Mouse (Mus musculus) skeletal muscle tissue, adult 2 months (tissue): ENCODE data around the gene Zfp106.
A peak's percentile ranks its signal among the peaks of the same experiment; 100 is the strongest.
"Not testable (repeated sequence)": the region's sequence is repeated elsewhere in the genome, so short reads cannot be mapped to it uniquely, and the experiment has no call there.

Source experiments
- DNase-seq: peaks from one replicate; pipeline ENCODE4 v3.0.0-alpha.2; 2012; ENCODE audit warnings: low read depth, low spot score

Zfp106 gene

DNA sequence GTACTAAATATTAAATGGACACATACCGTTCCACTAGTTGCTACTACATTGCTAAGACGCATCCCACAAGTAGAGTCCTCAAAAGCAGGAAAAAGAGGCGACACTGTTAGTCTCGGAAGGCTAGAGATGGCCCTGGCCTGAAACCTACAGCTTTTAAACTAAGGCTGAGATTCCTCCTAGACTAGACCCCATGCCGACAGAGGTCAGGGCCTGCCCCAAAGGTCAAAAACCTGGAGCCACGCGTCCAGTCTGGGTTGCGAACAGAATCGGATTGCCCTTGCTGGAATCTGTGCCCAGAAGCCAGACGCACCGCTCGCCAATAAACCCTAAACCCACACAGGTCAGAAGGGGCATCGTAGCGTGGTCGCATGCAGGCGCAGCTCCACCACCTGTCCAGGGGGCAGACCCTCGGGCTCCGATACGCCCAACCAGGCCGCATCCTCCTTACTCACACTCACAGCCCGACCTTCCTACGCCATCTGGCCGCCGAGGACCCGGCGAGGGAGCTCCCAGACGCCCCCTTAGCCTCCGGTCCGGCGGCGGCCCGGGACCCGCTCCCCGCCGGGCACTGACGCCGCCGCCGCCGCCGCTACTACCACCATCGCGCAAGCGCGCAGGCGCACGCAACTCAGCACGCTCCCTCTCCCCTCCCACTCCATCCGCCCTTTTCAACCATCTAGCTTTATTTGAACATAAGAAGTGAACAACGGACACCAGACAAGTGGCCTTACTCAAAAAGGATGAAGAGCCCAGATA lies at the start of gene Zfp106:
Gene Zfp106 (minus strand): TSS at position 609 of the 756 bp plus-strand sequence.
- peak; percentile 91 for DNase-seq

DNA sequence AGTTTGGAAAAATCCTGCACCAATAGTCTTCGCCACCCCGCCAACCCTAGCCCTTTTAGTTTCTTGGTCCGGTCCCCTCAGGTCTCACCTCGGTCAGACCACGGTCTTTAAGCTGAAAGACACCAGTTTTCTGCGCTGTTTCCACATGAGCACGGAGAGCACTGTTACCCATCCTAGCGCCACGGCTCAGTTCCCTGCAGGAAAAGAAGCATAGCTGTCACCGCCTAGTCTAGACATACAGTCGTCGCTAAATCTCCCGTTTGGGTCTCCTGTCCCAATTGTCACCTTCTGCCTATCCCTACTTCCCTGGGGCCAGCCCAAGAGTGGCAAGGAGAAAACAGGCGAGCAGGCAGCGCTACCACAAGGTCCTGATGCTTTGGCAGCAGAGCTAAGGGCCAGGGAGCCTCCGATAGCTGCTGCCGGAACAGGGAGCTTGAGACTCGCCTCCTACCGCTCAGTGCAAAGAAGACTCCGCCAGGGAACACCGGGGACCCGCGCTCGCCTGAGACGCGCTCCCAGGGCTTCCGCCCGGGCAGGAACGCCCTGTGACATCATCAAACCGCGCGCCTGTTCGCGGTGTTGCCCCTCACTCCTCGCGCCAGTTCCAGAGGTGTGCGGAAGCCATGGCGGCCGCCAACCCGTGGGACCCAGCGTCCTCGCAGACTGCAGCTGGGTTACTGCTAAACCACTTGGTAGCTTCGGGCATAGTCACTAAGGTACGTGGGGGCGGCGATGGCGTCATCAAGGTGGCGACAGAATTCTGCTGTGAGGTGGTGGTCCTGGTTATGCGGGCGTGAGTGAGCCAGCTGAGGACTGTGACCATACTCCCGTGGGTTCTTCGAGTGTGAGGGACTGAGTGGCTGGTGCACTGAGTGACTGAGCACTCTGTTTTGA lies 45.4 kb upstream of the Zfp106 start, which contains the start of the genes Haus2 and Lrrc57:
Gene Haus2 (plus strand): TSS at position 554 of the 894 bp plus-strand sequence.
Gene Lrrc57 (minus strand): TSS at position 691 of the 894 bp plus-strand sequence.
- peak; percentile 81 for DNase-seq

DNA sequence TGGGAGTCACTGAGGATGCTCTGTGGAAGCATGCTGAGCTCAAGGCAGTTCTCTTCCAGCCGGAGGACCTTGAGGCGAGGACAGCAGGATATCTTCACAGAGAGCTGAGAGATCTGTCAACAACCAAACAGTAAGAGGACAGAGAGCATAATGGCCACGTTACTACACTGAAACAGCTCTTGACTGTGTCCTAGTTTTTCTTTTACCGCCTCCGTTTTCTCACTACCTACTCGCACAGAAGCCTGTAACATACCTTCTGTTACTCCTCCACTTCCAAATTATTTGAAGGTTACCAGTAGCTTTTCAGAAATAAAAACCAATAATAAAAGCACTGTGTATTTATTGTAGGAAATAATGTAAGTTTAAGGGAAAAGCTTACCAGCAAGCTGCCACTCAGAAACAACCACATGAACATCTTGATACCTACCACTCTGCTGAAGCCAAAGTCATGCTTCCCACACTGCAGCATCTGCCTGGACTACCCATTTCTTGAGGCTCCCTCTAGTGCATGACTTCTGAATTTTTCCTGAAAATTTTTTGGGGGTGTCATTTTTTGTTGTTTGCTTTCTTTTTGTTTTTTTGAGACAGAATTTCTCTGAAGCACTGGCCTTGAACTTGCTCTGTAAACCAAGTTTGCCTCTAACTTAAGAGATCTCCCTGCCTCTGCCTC lies 42.5 kb upstream of the Zfp106 start:
- DNase-seq, result no peak

DNA sequence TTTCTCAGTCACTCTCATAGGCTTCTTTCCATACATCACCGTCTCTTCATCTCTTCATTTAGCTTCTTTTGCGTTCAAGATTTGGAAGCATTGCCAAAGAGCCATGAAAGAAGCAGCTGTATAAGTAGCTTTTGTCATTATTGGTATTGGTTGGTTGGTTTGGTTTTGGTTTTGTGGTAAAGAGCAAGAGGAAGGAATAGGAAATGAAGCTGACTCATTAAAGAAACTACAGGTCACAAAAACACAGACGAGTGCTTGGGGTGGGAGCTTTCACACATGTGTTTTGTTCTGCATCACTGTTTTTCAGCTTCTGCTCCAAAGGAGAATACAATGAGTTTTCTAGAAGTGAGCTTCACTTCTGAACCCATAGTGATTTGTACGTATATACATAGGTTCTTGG lies 35.9 kb upstream of the Zfp106 start:
- DNase-seq, result no peak

DNA sequence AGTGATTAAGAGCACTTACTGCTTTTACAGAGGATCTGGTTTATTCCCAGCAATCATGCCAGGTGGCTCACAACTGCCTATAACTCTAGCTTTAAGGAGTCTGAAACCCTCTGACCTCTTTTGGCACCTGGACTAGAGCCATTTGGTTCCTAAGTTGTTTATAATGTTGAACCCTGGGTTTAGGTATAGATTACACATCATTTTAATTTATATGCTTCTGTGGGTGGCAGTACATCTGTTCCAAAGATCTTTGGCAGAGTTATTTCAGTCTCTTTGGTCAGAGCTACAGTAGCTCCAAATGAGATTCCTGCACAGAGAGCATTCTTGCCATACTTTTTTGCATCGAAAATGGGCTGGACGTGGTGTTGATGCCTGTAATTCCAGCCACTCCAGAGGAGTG lies 34.1 kb upstream of the Zfp106 start:
- DNase-seq, result no peak

DNA sequence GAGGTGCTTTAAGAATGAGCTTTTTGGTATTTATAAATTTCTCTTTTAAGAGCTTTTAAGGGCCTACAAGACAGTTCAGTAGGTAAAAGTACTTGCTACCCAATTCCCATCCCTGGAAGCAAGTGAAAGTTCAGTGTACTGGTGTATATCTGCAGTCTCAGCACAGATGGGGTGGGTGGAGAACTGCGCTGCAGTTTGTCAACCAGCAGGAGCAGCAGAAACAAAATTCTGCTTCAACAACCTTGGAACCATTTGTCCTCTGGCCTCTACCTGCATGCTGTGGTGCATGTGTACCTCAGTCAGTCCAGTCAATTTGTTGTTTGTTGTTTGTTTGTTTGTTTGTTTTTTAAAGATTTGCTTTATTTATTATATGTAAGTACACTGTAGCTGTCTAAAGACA lies 28.6 kb upstream of the Zfp106 start:
- DNase-seq, result no peak

DNA sequence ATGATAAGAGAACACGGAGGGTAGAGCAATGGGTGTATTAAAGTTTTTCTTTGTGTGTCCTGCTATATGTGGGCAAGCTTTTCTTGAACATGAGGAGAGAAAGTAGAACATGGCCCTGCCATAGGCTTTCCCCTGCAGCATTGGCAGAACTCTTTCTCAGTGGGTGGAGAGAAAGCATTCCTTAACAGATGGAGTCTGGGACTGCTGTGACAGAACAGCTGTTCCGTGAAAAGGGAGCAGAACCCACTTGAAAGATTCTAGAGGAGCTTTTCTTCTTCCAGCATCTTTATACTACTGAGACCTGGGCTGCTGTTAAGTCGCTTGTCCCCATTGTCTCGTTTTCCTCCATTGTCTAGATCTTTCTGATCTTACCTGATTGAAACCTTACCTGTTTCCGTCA lies 26.1 kb upstream of the Zfp106 start:
- no peak for DNase-seq

DNA sequence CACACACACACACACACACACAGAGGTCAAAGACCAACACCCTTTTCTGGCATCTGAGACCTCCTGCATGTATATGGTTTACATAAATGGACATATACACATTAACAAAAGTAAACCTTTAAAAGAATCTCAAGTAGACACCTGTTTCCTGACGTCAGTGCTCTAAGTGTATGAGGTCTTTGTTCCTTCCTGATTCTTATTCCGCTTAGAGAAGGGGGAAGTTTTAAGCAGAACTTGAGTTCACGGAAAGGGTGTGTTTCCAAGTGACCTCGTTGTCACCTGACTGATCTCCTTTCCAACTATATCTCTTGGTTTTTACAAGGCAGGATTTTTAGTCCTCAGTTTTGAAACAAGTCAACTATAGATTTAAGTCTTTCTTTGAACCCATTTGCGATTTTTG lies 14.6 kb upstream of the Zfp106 start:
- DNase-seq, result peak; percentile 37

DNA sequence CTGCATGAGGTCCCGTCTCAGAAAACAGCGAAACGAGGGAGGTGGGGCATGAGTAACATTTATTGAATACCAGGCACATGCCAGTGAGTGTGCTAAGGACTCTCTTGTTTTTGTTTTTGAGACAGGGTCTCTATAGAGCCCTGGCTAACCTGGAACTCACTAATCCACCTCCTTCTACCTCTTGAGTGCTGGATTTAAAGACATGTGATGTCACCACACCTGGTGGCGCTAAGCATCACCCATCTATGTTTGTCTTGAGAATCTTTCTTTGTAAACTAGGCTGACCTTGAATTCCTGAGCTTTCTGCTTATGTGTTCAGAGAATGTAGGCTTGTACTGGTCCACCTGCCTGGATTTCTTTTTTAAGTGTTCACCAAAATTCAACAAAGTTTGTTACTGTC lies 14.2 kb upstream of the Zfp106 start:
- no peak for DNase-seq

DNA sequence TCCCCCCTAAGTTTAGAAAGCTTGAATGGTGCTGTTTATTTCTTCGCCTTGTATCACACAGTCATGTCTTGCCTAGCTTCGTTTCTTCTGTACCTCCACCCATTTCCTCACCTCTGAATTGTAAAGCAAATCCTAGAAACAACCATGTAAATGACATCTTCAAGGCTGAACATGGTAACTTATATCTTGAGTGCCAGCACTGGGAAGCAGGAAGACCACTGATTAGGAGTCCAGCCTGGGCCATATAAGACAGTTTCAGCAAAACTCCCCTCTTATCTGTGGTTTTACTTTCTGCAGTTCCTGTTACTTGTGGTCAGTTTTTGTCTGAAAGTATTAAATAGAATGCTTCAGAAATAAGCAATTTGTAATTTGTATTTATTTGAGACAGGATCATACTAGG lies 12.3 kb upstream of the Zfp106 start:
- no peak for DNase-seq

DNA sequence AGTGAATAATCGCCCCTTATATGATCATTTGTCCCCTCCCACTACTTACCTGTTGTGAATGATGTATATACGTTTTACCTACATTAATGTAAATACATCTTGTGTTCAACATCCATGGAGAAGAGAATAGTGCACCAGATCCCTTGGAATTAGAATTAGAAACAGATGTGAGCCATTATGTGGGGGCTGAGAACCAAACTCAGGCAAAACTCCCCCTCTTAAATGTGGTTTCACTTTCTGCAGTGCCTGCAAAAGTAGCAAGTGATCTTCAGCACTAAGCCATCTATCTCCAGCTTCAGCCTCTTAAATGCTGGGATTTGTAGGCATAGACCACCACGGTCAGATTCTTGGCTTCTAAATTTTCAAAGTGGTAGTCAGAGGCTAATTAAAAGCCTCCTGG lies 11.5 kb upstream of the Zfp106 start:
- DNase-seq, result no peak

DNA sequence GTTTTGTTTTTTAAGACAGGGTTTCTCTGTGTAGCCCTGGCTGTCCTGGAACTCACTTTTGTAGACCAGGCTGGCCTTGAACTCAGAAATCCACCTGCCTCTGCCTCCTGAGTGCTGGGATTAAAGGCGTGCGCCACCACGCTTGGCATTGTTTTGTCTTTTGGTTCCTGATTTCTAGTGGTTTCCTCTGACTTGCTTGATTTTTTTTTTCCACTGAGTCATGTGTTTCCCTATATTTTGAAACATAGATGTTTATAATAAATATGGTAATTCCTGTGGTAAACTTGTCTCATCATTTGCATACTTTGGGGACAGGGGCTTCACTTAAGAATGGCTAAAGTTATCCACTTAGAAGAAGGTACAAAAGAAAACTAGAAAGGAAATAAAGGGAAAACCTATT lies 8.5 kb upstream of the Zfp106 start:
- not testable (repeated sequence) for DNase-seq

DNA sequence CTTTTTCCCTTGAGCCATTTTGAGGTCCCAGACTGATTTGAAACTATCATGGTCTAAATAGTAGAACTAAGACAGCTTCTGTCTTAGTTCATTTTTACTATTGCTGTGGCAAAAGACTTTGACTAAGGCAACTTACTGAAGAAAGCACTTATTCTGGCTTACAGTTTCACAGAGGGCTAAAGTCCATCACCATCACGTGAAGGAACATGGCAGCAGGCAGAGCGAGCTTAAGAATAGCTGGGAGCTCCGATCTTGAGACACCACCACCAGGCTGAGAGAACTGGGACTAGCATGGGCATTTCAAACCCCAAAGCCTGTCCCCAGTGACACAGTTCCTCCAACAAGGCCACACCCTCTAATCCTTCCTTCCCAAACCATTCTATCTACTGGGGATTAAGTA lies 7.4 kb upstream of the Zfp106 start:
- no peak for DNase-seq

DNA sequence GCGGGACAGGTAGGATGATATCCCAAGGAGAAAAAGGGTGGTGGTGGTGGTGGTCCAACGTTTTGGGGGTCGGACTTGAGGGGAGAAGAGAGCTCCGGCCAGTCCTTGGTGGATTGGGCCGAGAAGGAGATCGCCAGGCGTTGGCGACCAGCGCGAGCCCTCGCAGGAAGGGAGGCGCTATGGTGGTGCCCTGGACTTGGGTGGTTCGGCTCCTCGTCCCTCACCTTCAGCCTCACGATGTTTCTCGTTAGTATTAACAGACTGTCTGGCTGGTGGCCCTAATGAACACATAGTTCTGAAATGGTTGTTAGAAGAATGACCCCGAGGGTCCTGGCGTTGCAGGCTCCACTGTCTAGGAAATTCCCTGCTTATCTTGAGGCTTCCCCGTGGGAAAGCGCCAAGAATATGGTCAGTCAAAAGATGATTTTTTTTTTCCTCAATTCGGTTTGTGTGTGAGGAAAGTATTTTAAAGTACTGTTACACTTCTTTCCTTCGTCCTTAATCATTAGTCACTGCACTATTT lies 4.2 kb upstream of the Zfp106 start:
- no peak for DNase-seq

DNA sequence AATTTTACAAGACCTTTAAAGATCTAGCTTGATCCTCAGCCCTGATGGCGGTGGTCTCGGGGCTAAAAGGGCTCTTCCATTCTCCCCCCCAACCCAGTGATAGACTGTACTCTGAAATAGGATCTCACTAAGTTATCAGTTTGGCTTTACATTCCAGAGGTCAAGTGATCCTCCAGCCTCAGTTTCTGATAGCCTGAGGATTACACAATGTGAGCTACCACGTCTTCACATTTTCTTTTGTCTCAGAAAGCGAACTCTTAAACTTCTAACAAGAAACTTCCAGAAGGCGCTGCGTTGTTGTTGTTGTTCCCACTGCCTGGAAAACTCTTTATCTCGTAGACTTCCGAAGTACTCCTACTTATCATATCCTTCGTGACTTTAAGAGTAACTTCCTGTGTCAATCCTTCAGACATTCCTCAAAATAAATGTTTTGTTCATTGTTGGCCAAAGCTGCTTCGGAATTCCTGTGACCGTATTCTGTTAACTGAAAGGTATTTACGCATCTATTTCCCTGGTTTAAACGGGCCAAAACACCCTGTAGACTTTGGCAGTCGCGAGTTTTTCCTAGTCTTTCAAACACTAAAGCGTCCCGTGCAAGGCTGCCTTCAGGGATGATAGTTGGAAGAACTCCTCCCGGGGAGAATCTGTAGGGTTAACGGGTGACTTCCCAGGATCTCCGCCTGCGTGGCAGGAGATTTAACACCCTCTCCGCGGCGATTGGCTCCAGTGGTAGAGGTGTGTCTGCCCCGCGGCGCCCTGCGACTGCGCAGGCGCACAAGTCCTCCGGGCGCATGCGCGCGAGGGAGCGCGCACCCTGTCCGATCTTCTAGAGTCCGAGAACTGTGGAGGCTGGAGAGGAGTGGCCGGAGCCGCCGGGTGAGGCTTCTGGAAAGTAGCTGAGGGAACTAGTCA lies 3.5 kb upstream of the Zfp106 start, which contains the start of gene Snap23:
Gene Snap23 (plus strand): TSS at position 786 of the 912 bp plus-strand sequence.
- DNase-seq, result peak; percentile 99

DNA sequence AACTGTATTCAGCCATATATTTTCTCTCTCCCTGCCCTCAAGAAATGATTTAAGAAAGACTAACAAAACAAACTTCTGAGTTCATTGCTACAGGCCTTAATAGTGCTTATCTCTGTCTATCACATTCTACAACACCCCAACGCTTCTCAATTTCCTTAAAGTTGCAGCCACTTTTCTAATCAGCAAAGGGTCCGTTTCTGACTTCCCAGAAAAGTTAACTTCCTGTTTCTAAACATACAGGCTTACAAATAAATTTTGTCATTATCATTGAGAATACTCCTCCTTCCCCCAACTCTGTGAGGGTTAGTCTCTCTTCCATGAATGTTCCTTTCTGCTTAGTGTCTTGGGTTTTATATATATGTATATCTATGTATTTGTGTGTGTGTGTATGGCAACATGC lies 1.7 kb upstream of the Zfp106 start:
- DNase-seq, result no peak

DNA sequence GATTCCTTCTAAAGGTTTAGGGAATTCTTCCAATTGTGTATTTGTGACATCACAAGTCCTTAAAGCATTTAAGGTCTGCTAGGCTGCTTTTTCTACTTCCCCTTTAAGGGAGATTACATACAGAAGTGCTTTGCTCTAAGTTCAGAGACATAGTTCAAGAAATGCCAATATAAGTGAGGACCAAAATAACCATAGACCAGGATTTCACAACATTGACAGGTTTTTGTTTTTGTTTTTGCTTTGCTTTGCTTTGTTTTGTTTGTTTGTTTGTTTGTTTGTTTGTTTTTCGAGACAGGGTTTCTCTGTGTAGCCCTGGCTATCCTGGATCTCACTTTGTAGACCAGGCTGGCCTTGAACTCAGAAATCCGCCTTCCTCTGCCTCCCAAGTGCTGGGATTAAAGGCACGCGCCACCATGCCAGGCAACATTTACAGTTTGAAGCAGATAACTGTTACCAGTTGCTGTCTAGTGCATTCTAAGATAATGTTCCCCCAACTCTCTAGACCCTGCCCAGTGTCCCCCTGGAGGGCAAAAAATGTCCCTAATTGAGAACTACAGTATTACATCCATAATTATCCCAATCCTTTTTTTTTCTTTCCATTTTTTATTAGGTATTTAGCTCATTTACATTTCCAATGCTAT lies 1.0 kb upstream of the Zfp106 start:
- DNase-seq, result not testable (repeated sequence)

DNA sequence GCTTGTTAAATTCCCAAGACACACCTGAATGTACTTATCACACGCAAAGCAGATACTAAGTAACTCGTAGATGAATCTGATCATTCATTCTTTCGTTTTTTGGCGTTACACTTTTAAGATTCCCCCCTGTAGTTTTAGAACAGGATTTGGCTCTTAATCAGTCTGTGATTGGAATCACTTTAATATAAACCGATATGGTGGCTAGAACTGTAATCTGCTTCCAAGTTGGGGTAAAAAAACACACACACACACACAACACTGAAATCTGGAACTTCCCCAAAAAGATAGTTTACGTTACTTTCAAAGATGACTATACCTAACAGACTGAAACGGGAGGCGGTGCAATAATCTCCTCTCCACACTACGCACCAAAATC lies 796 bp downstream of the Zfp106 start:
- no peak for DNase-seq

DNA sequence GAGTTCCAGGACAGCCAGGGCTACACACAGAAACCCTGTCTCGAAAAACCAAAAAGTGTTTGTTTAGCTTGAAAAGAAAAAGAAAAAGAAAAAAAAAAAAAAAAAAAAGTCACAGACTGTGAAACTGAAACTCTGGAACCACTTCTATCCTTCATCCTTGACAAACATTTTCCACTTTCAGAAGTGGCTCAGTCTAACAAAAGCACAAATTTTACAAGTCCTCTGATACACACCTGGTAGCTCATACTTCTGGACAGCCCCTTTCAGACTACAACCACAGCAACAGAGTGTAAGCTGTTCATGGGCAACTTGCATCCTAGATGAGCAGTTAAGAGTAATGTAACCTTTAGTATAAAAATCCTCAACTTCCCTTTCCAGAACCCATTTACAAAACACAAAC lies 2.1 kb downstream of the Zfp106 start:
- DNase-seq, result no peak

DNA sequence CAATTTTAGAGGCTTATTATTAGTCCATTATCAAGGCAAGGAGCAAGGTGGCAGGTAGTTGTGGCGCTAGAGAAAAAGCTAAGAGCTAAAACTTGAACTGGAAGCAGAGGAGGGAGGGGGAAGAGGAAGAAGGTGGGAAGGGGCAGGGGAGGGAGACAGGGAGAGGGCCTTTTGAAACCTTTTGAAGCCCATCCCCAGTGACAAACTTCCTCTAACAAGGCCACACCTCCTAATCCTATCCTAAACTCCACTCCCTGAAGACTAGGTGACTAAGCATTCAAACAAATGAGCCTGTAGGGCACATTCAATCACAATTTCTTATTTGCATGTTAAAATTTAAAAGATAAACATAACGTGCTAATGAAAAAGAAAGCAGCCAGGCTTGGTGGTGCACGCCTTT lies 4.8 kb downstream of the Zfp106 start:
- DNase-seq, result no peak
